Mouse (Mus musculus) hindbrain, embryonic 12.5 days (tissue): ENCODE data around the gene Vps29. TPM values are rescaled to one million over a fixed set of nuclear protein-coding genes. Genes with fewer than 3 reads are reported as not detected.

Experiments
- ATAC-seq: fragments of 200-750 bp; cut with Nextera tagmentation; 2 replicates; pipeline ENCODE4 v1.8.0; 2017; ENCODE audit warnings: moderate TSS enrichment; ENCODE audit not compliant: low FRiP score
- H3K27ac ChIP-seq: fragments of 300-500 bp; sonication (generic); 2 replicates; pipeline ENCODE4 v1.5.1; 2016; ENCODE audit warnings: mild to moderate bottlenecking
- H3K27me3 ChIP-seq: fragments of 300-500 bp; sonication (generic); 2 replicates; pipeline ENCODE4 v1.6.1; 2016; ENCODE audit warnings: mild to moderate bottlenecking
- H3K36me3 ChIP-seq: fragments of 300-500 bp; sonication (generic); 2 replicates; pipeline ENCODE4 v1.6.1; 2016; ENCODE audit warnings: mild to moderate bottlenecking
- H3K4me1 ChIP-seq: fragments of 300-500 bp; sonication (generic); 2 replicates; pipeline ENCODE4 v1.6.1; 2016
- H3K4me2 ChIP-seq: fragments of 300-500 bp; sonication (generic); replicated peaks from 2 replicates; pipeline ENCODE4 v1.6.1; 2016; ENCODE audit warnings: mild to moderate bottlenecking
- H3K4me3 ChIP-seq: fragments of 300-500 bp; sonication (generic); 2 replicates; pipeline ENCODE4 v1.5.1; 2016; ENCODE audit warnings: mild to moderate bottlenecking
- H3K9ac ChIP-seq: fragments of 300-500 bp; sonication (generic); 2 replicates; pipeline ENCODE4 v1.6.1; 2016; ENCODE audit warnings: mild to moderate bottlenecking, moderate library complexity
- H3K9me3 ChIP-seq: fragments of 300-500 bp; sonication (generic); replicated peaks from 2 replicates; pipeline ENCODE4 v1.6.1; 2016; ENCODE audit warnings: mild to moderate bottlenecking
- WGBS: fragments of 180-500 bp; shearing (Covaris S2); methylation state at CpG from one replicate; pipeline ENCODE4 v1.1.7; 2016; 5-methylcytosine and 5-hydroxymethylcytosine counted together
- polyA plus RNA-seq: library from polyadenylated mRNA; unstranded; fragments of >200 nt; fragmentation: Nextera tagmentation; extraction: Ambion mirVana; gene quantifications from 2 replicates; pipeline ENCODE4 v1.2.1, GENCODE M21; 2016

Gene Vps29
- polyA plus RNA-seq, 1 experiment from 2014 or later = 212 TPM

GRCm38 (mm10) chr5:122344260-122344659, 9.9 kb upstream of the Vps29 start:
- Histone ChIP-seq H3K27ac (no peak overlapping the region), H3K9me3 (no peaks in the 10 kb centered on the region), H3K4me3 (no peak overlapping the region), H3K27me3 (no peaks in the 10 kb centered on the region), H3K4me1 (no peaks in the 10 kb centered on the region), H3K9ac (no peak overlapping the region), H3K36me3 (no peaks in the 10 kb centered on the region), H3K4me2 (no peak overlapping the region)
- ATAC-seq = no peak
- WGBS = 12% methylated on average over 5 of the region's 5 CpGs

- Histone ChIP-seq H3K27ac (no peak overlapping the region), H3K4me1 (no peaks in the 10 kb centered on the region), H3K9me3 (no peaks in the 10 kb centered on the region), H3K4me3 (no peak overlapping the region), H3K27me3 (no peaks in the 10 kb centered on the region; the same call in 1 of the 2 replicates), H3K36me3 (no peaks in the 10 kb centered on the region), H3K4me2 (no peak overlapping the region), H3K9ac (no peak overlapping the region)
- 85% methylated on average over 4 of the region's 4 CpGs for WGBS
- no peak for ATAC-seq
Measured at GRCm38 (mm10) chr5:122345777-122346176, 8.4 kb upstream of the Vps29 start.

DNA sequence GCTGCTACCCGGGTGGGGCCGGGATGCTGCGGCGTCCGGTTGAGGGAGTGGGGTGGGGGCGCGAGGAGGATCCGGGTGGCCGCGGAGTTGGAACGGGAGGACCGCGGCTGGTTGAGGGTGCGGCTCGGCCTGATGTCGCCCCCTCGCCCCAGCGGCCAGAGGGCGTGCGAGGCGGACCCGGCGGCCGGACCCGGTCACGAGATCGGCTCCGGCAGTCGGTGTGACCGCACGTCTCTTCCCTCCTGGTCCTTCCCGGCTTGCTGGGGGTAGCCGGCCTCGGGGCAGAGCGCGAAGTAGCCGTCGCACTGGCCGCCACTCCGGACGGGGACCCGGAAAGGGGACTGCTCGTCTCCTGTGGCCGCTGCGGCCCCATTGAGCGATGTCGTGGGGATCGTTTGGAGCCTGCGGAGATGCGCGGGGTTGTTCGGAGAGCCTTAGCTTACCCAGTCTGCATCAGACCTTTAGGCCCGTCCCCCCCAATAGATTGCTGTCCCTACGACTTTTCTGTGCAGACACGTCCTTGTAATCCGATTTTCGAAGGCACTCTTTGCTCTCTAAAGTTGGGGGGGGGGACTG, 411 bp downstream of the Vps29 start:
- peak overlapping the region; percentile 97 for H3K4me3 ChIP-seq
- H3K9me3 ChIP-seq = no peaks in the 10 kb centered on the region
- peak overlapping the region; percentile 77 for H3K4me2 ChIP-seq
- WGBS = under 1% methylated on average over 52 of the region's 57 CpGs
- ATAC-seq = peak; percentile 85; the same call in 1 of the 2 replicates
- peak overlapping the region; percentile 93 for H3K9ac ChIP-seq
- H3K4me1 ChIP-seq = peaks cover 3% of the 10 kb centered on the region
- no peaks in the 10 kb centered on the region; the same call in 1 of the 2 replicates for H3K27me3 ChIP-seq
- H3K36me3 ChIP-seq = peaks cover 7% of the 10 kb centered on the region; the same call in 1 of the 2 replicates
- peak overlapping the region; percentile 86 for H3K27ac ChIP-seq

DNA sequence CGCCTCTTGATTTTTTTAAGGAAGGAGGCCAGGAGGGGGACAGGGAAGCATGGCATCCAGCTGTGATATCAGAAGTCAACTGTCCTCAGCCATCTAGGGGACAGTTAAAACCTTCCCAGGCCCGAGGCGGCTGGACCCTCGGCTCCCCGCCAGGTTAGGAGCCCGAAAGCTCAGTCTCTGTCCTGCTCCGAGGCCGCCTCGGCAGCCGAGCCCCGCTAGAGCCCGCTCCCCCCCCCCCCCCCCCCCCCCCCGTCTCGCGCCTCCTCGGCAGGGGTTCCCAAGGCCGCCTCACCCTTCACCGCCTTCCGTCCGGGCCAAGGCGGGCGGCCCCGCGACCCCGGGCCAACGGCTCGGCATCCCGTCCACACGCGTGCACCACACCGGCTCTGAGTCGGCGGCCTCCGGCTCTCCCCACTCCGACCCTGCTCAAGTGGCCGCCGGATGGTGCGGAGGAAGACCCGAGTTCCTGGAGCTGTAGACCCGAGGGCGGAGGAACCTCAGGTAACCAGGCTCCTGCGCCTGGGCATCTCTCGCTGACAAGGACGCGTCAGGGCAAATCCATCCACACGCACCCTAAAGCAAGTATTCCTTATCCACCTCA, 17.5 kb downstream of the Vps29 start, which contains the start of gene Gpn3:
Gene Gpn3 (plus strand): TSS at position 286 of the 601 bp plus-strand sequence.
- ATAC-seq = peak; percentile 86
- Histone ChIP-seq H3K27me3 (no peaks in the 10 kb centered on the region), H3K4me3 (peak within 1 kb of the TSS; percentile 68), H3K9ac (peak within 1 kb of the TSS; percentile 84), H3K36me3 (peaks cover 48% of the 10 kb centered on the region), H3K9me3 (no peaks in the 10 kb centered on the region), H3K27ac (peak within 1 kb of the TSS; percentile 94), H3K4me1 (peaks cover 20% of the 10 kb centered on the region), H3K4me2 (peak within 1 kb of the TSS; percentile 78)
- WGBS = under 1% methylated on average over 27 of the region's 46 CpGs

DNA sequence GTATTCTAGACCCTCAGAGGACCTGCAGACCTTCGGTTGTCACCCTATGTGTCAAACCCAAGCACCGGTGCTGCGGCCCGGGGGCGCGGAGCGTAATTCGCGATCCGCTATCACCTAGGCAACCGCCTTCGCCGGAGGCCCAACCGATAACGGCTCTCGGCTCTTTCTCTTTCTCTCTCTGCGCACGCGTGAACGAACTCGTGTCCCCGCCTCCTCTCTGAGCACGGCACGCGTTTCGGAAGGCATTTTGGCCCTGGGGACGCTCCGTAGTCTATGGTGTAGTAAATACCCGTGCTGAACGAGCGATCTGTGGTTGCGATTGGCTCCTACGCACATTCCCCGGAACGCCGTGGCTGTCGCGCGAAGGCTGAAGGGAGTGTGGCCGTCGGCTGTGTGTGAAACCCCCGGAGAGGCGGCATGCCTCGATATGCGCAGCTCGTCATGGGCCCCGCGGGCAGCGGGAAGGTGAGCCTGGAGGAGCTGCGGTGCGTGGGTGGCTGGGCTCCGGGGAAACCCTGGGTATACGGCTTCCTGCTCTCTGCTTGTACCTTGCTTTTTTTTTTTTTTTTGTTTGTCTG, 18.1 kb downstream of the Vps29 start, which contains the start of gene Fam216a:
Gene Fam216a (minus strand): TSS at position 173 of the 578 bp plus-strand sequence.
- H3K9me3 ChIP-seq = no peaks in the 10 kb centered on the region
- peak within 1 kb of the TSS; percentile 68 for H3K4me3 ChIP-seq
- H3K27ac ChIP-seq = peak within 1 kb of the TSS; percentile 94
- under 1% methylated on average over 52 of the region's 53 CpGs for WGBS
- peaks cover 20% of the 10 kb centered on the region for H3K4me1 ChIP-seq
- ATAC-seq = peak; percentile 94
- peak within 1 kb of the TSS; percentile 84 for H3K9ac ChIP-seq
- H3K27me3 ChIP-seq = no peaks in the 10 kb centered on the region
- peak within 1 kb of the TSS; percentile 78 for H3K4me2 ChIP-seq
- peaks cover 47% of the 10 kb centered on the region for H3K36me3 ChIP-seq

DNA sequence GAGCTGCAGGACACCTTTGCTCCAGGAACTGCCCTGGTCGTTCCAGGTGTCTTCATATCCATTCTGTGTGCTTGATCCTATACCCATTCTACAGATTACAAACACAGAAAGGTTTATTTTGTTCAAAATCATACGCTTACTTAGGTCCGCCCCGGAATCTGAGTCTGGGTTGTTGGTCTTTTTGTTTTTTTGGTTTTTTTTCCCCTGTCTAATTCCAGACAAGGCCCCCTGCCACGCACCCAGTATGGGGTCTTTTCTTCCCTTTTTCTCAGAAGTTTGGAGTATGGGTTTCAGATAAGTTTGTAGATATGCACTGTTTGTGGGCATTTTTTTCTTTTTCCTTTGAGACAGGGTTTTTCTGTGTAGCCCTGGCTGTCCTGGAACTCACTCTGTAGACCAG, 18.7 kb downstream of the Vps29 start:
- Histone ChIP-seq H3K27me3 (no peaks in the 10 kb centered on the region), H3K9me3 (no peaks in the 10 kb centered on the region), H3K9ac (peak overlapping the region; percentile 65), H3K4me3 (peak overlapping the region; percentile 68), H3K27ac (peak overlapping the region; percentile 94), H3K4me1 (peaks cover 20% of the 10 kb centered on the region), H3K36me3 (peaks cover 41% of the 10 kb centered on the region), H3K4me2 (peak overlapping the region; percentile 78)
- 7% methylated on average over 5 of the region's 5 CpGs for WGBS
- ATAC-seq = no peak

DNA sequence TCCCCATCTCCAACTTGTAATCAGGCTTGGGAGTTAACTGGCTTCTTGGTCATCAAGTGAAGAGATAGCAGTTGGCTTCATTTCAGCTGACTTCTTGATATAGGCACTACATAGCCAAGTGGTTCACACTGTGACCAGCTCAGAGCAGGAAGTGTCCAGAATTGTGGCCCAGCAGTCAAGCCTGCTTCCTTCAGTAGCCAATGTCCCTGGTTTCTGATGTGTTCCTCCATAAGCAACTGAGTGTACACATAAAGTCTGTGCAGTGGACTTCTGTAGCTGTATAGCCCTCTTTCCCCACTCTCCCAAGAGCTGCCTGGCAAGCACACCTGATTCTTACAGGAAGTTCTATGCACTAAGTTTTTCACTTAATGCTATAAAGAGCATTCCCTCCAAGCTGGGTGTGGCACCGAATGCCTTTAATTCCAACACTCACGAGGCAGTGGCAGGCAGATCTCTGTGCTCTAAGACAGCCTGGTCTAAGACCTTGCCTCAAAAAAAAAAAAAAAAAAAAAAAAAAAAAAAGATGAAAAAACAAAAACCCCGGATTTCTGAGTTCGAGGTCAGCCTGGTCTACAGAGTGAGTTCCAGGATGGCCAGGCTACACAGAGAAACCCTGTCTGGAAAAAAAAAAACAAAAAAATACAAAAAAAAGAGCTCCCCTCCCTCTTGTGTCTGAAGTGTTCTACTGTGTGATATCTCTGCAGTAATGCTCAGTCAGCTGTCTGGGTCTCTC, 23.1 kb downstream of the Vps29 start:
- no peaks in the 10 kb centered on the region for H3K27me3 ChIP-seq
- peaks cover 10% of the 10 kb centered on the region for H3K4me1 ChIP-seq
- H3K9ac ChIP-seq = no peak overlapping the region
- H3K36me3 ChIP-seq = peaks cover 54% of the 10 kb centered on the region
- ATAC-seq = no peak
- no peak overlapping the region for H3K4me3 ChIP-seq
- 90% methylated on average over 4 of the region's 4 CpGs for WGBS
- no peak overlapping the region for H3K4me2 ChIP-seq
- no peak overlapping the region for H3K27ac ChIP-seq
- no peaks in the 10 kb centered on the region for H3K9me3 ChIP-seq

- Histone ChIP-seq H3K4me1 (peaks cover 6% of the 10 kb centered on the region), H3K9ac (no peak overlapping the region), H3K9me3 (no peaks in the 10 kb centered on the region), H3K27ac (no peak overlapping the region), H3K27me3 (no peaks in the 10 kb centered on the region), H3K4me2 (no peak overlapping the region), H3K4me3 (no peak overlapping the region), H3K36me3 (peaks cover 59% of the 10 kb centered on the region)
- 96% methylated on average over 12 of the region's 12 CpGs for WGBS
- ATAC-seq = no peak
Measured at GRCm38 (mm10) chr5:122378171-122378570, 24.0 kb downstream of the Vps29 start.

DNA sequence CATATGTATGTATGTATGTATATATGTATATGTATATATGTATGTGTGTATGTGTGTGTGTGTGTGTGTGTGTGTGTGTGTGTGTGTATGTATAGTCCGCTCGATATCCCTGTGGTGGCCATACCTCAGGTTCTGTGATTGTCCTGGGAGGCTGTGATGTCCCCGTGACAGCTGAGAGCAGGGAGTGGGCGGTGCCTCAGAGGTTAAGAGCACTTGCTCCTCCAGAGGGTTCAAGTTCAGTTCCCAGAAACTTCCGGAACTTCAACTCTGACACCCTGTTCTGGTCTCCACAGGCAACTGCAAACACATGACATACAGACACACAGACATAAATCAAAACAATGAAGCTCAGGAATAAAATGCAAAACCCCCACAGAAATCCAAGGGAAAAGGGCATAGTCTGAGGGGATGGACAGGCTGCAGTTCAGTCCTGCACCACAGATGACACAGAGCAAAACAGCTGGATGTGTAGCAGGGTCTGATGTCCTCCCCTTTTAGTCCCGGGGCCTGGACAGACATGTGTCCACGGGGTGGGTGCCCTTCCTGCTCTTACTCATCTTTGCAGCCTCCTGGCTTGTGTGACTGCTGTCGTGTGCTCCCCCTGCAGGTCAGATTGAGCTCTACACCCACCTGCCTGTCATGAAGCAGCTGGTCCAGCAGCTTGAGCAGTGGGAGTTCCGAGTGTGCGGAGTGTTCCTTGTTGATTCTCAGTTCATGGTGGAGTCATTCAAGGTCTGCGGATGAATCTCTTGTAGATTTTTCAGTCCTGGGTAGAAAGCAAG, 25.4 kb downstream of the Vps29 start:
- Histone ChIP-seq H3K9ac (no peak overlapping the region), H3K4me2 (no peak overlapping the region), H3K9me3 (no peaks in the 10 kb centered on the region), H3K4me3 (no peak overlapping the region), H3K27me3 (no peaks in the 10 kb centered on the region), H3K4me1 (no peaks in the 10 kb centered on the region), H3K36me3 (peaks cover 50% of the 10 kb centered on the region), H3K27ac (no peak overlapping the region)
- WGBS = 60% methylated on average over 11 of the region's 11 CpGs
- peak; percentile 58 for ATAC-seq

DNA sequence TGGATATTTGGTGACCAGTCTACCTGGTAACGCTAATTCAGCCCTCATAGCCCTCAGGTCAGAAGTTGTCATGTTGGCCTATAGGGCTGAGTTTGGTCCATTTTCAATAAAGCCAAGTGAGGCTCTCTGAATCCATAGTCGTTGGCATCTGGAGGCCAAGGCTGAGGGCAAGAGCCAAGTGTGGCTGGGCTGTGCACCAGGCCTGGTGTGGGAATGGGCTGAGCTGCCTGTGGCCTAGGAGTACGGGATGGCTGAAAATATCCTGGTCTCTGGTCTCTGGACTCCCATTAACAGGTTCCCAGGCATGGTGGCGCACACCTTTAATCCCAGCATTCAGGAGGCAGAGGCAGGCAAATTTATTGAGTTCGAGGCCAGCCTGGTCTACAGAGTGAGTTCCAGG, 35.8 kb downstream of the Vps29 start:
- Histone ChIP-seq H3K9ac (no peak overlapping the region), H3K4me3 (no peak overlapping the region), H3K4me2 (no peak overlapping the region), H3K27ac (no peak overlapping the region), H3K36me3 (0 out of 2 replicates have a peak, but pooled peaks cover 4% of the 10 kb centered on the region), H3K27me3 (no peaks in the 10 kb centered on the region), H3K4me1 (peaks cover 10% of the 10 kb centered on the region), H3K9me3 (no peaks in the 10 kb centered on the region)
- no peak for ATAC-seq
- 92% methylated on average over 5 of the region's 5 CpGs for WGBS

- no peaks in the 10 kb centered on the region for H3K27me3 ChIP-seq
- peaks cover 10% of the 10 kb centered on the region for H3K4me1 ChIP-seq
- no peak overlapping the region for H3K9ac ChIP-seq
- no peaks in the 10 kb centered on the region for H3K9me3 ChIP-seq
- H3K4me2 ChIP-seq = no peak overlapping the region
- 0 out of 2 replicates have a peak, but pooled peaks cover 4% of the 10 kb centered on the region for H3K36me3 ChIP-seq
- no peak overlapping the region for H3K27ac ChIP-seq
- H3K4me3 ChIP-seq = no peak overlapping the region
- no peak for ATAC-seq
Measured at GRCm38 (mm10) chr5:122390671-122391070, 36.5 kb downstream of the Vps29 start.
